Mouse (Mus musculus) lung, postnatal 36 days (tissue): ENCODE measurements around the gene Sike1.

ENCODE experiments used
- DNase-seq: peaks from one replicate; pipeline ENCODE4 v3.0.0; 2022; ENCODE audit warnings: mixed read lengths

Gene Sike1

GRCm38 (mm10) chr3:102995605-102996321 lies at the start of gene Sike1:
Gene Sike1, plus strand, starts transcription at chr3:102995708.
- peak; percentile 97 for DNase-seq

DNA sequence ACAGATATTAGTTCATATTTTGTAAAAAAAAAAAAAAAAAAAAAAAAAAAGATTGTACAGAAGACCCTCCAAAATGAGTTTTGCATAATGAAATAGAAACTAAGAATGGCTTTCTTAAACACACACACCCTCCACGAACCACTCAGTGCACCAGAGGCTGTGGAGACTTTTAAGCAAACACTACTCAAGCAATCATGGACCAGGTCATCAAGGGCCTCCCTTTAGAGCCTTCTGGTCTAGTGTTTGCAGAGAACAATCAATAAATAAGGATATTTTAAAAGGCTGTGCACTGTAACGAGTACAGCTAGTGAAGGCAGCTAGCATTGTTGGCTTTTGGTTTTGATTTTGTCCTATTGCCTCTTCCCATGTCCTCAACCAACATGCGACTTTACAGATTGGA lies 49.2 kb upstream of the Sike1 start:
- DNase-seq = peak; percentile 37

DNA sequence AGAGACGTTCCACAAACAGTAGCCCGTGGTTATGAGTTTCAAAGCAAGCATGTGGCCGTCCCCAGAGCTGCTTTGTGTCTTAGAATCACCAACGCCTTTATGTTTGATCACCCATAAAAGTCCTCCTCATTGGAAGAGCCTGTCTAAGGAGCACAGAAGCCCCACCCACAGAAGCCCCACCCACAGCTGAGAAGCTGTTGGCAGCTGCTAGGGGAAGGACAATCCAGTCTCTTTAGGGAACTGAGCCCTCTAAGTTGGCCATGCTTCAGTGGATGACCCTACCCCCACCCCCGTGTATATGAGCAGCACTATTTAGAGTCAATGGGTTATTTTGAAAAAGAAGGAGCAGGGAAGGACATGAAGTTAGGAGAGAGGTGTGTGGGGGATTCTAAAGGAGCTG lies 48.6 kb upstream of the Sike1 start:
- DNase-seq = peak; percentile 18

DNA sequence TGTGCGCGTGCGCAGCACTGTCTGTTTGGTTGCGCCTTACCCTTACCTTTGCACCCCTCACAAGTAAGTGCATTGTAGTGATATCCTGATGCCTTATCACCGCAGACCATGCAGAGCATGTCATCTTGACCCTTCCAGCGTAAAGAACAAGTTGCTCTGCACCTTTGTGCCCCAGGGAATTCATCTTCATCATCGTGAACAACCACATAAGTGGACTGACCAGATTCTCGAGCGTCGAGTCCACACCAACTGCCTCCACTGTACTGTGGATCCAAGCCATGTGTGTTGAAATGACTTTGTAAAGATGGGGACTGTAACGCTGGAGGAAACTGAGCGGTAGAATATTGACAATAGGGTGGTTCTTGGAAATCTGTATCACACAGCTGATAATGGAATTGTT lies 41.0 kb upstream of the Sike1 start:
- peak; percentile 17 for DNase-seq

DNA sequence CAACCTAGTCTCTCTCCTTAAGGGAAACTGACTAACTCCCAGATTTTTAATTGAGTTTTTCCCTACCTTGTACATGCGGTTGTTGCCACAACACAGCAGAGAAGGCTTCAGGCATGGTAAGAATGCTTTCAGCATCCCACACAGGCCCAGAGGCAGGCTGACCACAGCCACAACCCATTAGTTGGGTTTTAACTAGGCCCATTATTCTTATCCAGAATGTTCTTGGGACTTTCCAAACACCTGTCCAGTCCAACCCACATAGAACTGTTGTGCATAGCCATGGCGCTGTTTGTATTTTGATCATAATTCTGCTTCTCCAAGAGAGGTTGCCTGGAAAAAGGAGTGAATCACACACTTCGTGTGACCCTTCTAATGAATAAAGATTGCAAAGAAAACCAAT lies 40.4 kb upstream of the Sike1 start:
- DNase-seq = no peak

DNA sequence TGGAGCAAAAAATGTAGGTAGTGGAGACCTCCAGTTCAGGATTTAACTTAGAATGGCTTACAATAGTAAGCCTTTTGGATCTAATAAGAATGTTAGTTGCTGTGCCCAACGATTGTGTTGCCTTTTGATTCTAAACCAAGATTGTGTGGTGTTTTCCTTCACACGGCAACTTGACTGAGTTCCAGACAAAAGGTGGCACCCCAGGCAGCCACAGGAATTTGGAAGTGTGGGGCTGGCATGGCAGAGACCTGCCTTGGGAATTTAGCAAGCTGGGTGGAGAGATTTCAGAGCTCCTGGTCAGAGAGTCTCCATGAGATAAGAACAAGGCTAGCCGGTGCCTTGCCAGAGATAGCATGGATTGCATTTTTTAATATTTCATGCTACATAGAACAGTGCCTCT lies 39.9 kb upstream of the Sike1 start:
- DNase-seq = peak; percentile 50

DNA sequence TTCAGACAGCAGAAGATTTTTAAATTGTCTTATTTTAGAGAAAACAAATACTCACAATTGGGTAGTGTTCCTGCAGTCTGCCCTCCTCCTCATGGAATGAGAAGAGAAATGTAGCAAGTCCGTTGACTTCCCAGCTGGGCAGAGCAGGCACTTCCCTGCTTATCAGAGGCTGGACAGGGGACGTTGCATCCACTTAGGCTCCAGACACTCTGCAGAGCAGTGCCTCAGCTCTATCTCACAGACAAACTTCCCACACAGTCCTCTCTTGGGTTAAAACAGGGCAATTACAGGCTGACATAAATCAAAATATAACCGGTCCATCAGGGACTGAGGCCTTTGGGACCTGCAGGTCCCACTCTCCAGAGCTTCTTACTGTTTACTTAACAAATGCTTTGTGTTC lies 31.5 kb upstream of the Sike1 start, which contains the start of gene Nr1h5:
TSS of gene Nr1h5 (minus strand) at position 101 of the 400 bp plus-strand sequence.
- no peak for DNase-seq

DNA sequence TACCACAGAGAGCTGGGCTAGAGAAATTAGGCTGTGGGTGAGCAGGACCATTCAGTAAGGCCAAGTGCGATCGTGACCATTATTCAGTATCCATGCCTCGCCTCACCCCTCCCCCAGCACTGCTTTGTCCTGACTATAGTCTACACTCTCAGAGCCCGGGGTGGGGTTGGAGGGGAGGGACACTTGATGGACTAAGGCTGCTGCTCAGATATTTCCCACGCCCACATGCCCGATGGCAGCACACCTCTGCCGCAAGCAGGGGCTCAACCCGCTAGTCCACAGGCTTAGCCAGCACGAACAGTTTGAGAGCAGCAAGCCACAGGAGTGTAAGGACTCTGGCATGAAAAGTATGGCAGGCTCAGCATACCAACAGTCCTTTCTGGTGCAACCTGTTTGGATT lies 25.4 kb upstream of the Sike1 start:
- peak; percentile 51 for DNase-seq

GRCm38 (mm10) chr3:102970508-102970907 lies 25.0 kb upstream of the Sike1 start:
- no peak for DNase-seq

DNA sequence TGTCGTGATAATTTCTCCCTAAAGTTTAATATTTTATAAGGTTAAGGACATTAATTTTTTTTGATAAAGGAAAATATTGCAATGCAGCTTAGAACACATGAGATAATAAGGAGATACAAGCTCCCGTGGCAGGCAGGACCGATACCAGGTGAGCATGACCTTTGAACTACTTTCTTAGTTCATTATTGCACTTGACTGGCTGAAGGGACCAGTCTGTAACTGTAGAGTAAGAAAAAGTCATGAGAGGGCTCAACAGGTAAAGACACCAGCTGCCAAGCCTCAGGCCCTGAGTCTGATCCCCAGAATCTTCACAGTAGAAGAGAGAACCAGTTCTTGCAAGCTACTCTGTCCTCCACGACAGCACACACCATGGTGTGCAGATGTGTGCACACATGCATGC lies 18.6 kb upstream of the Sike1 start:
- DNase-seq = no peak

GRCm38 (mm10) chr3:102979550-102980348 lies 15.8 kb upstream of the Sike1 start:
- no peak for DNase-seq

DNA sequence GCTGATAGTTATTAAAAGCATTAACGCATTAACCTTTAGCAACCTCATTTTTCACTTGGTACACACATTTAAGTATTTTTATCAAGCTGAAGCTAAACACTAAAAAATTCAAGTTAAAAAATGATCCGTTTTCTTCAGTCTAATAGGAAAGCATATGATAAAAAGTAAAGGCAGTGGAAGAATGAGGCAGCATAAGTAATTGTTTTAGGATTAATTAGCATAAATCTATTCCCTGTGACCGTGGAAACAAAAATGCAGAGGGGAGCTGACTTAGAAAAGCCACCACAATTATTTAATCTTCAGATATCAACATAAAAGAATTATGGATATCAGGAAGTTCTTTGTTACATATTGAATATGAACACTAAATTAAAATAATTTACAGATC lies 15.2 kb upstream of the Sike1 start:
- DNase-seq = no peak

GRCm38 (mm10) chr3:102991041-102991440 lies 4.5 kb upstream of the Sike1 start:
- DNase-seq = no peak

GRCm38 (mm10) chr3:102992936-102993335 lies 2.6 kb upstream of the Sike1 start:
- no peak for DNase-seq

DNA sequence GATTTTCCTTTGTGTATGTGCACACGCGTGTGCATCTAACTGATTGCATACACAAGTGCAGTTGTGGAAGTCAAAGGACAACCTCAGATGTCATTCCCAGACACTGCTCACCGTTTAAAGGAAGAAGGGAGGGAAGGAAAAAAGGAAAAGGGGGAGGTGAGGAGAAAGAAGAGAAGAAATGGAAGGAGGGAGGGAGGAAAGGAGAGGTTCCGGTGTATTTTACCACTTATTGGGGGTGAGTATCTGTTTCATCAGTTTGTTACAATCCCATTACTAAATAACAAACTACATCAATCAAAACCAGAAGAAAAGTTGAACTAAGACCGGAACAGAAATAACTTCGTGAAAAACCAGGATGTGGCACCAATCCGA lies 289 bp upstream of the Sike1 start:
- no peak for DNase-seq

- DNase-seq = no peak
These were observed 1.5 kb downstream of the Sike1 start for GRCm38 (mm10) chr3:102997036-102997435.

- DNase-seq = no peak
These were observed 2.1 kb downstream of the Sike1 start for GRCm38 (mm10) chr3:102997591-102997990.

- no peak for DNase-seq
These were observed 6.1 kb downstream of the Sike1 start for GRCm38 (mm10) chr3:103001595-103001994.

DNA sequence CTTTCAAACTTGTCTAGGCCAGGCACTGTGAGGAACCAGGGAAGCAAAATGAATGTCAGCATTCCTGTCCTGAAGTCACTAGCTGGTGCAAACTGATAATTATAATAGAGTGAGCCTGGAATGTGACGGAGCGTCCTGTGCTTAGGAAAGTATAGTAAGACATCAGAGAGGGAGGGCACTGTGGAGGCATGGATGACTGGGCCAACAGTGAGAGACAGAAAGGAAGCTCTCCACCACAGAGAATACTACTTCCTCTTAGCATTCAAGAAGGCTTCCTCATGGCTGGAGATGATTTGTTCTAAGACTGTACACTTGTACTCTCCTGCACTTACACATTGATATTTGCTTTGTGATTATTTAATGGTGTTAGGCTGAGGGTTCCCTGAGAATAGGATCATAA lies 21.8 kb downstream of the Sike1 start:
- peak; percentile 38 for DNase-seq

DNA sequence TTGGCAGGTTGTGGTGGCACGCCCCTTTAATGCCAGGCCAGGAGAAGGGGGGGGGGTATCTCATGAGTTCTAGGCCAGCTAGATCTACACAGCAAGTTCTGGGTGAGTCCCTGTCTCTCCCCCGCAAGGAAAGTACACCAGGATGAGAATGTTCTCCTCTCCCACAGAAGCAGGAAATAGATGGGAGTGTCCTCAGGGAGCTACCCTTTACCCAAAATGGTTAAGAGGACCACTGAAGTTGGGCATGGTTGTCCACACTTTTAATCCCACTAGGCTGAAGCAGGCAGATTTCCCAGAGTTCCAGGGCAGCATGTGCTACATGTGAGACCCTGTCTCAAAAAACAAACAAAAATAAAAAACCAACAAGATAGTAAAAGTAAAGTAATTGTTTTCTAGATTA lies 24.0 kb downstream of the Sike1 start:
- peak; percentile 7 for DNase-seq

DNA sequence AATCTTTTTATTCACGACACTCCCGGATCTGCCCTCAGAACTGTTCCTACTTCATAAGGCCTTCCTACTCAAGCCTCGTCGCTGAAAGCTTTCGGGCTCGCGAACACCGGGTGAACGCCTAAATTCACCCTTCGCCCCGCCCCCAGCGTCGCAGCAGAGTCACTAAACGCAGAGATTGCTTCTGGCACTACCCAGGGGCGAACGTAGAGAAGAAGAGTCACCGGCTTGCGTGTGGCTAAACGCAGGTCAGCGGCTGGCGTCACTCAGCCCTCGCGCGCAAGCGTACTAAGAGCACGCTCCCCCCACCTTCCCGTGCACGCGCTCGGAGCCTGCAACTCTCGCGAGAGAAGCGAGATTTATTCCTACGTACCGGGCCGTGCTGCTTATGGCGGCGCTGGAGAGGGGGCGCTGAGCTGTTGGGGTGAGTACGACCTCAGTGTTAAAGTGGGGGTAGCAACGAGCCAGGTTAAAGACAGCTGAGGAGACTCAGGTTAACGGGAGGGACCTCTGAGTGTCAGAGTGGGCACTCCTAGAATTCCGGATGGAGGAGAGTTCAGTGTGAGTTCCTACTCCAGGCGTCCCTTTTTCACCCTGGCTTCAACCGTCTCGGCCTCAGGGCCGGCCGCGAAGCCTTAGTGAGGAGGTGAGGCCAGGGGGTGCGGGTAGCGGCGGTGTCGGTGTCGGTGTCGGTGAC lies 24.9 kb downstream of the Sike1 start, which contains the start of gene Csde1:
TSS of gene Csde1 (plus strand) at position 178 of the 694 bp plus-strand sequence.
- DNase-seq = peak; percentile 98

DNA sequence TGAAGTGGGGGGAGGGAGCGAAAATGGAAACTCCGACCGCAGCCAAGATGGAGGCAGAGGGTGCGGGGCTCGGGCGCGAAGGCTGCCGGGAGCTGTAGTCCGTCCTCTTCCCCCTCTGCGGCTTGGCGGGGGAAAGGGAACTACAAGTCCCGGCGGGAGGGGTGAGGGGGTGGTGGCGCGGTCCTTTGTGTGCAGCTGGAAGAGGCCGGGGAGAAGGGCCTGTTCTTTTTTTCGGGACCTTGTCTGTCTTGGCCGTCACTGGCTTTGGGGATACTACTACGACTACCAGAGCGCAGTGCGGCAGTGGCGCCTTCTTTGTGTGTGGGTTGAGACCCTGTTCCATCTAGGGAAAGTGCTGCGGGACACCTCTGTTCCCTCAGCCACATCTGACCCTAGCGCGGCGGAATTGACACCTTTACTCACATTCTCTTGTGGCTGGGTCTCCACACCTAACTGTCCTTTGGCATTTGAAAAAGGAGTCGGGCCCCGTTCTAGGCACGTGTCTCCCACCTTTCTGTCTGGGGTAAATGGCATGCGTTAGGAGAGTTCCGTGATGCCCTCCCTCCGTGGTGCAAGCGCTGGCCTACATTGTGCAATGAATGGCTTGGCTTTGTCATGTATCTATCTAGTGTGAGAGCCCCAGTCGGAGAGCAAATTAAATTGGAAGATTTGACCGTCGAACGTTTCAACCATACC lies 25.6 kb downstream of the Sike1 start:
- DNase-seq = peak; percentile 93

DNA sequence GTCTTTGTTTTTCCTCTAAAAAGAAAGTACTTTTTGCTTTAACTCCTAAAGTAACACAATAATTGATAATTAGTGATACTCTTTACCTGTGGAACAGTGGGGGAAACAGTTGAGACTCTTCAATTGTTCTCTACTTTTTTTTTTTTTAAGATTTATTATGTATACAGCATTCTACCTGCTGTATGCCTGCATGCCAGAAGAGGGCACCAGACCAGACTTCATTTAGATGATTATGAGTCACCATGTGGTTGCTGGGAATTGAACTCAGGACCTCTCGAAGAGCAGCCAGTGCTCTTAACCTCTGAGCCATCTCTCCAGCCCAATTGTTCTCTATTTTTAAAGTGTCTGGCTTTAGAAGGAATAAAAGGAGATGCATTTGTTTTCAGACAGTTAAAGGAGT lies 30.7 kb downstream of the Sike1 start:
- DNase-seq = peak; percentile 38
